Mouse (Mus musculus): ENCODE results near the gene Hspb3.

- TF ChIP-seq POLR2A (IDR thresholded peaks at IDR 0.05; ENCODE audit: insufficient read length, low read depth) (no peak), POLR2AphosphoS2 (IDR thresholded peaks at IDR 0.05; ENCODE audit: insufficient read length, low read depth) (no peak), SRF (IDR thresholded peaks at IDR 0.05; ENCODE audit: control insufficient read depth, insufficient read length, low read depth) (no peak), MAX (IDR thresholded peaks at IDR 0.05; ENCODE audit: low read depth) (no peak), MYOD1 (IDR thresholded peaks at IDR 0.05; ENCODE audit: control insufficient read depth in 1 of 3, insufficient read length in 2 of 3, low read depth in 2 of 3) (no peak), TCF12 (IDR thresholded peaks at IDR 0.05; ENCODE audit: insufficient read depth, poor library complexity, severe bottlenecking) (no peak), USF1 (IDR thresholded peaks at IDR 0.05; ENCODE audit: low read depth) (no peak), E2F4 (IDR thresholded peaks at IDR 0.05; ENCODE audit: insufficient read depth) (no peak), CEBPB (IDR thresholded peaks at IDR 0.05; ENCODE audit: insufficient read depth, poor library complexity, severe bottlenecking) (no peak)
Measured at GRCm38 (mm10) chr13:113655511-113655910, 8.0 kb downstream of the Hspb3 start.

All from myocyte (in vitro differentiated cells).